Mouse (Mus musculus) heart, embryonic 13.5 days (tissue): ENCODE measurements around the gene Xkr8. TPM values are rescaled to one million over a fixed set of nuclear protein-coding genes. Genes with fewer than 3 reads are reported as not detected.
A peak's percentile ranks its signal among the peaks of the same experiment; 100 is the strongest.
"Not testable (repeated sequence)": the region's sequence is repeated elsewhere in the genome, so short reads cannot be mapped to it uniquely, and the experiment has no call there.

Source experiments
- ATAC-seq: fragments of 200-750 bp; cut with Nextera tagmentation; 2 replicates; pipeline ENCODE4 v1.8.0; 2017; ENCODE audit warnings: moderate TSS enrichment; ENCODE audit not compliant: insufficient number of reproducible peaks, low FRiP score, low TSS enrichment; ENCODE audit errors: extremely low read depth
- H3K27ac ChIP-seq: fragments of 300-500 bp; sonication (generic); replicated peaks from 2 replicates; pipeline ENCODE4 v1.5.1; 2015; ENCODE audit warnings: moderate library complexity, mild to moderate bottlenecking, inconsistent platforms
- H3K27me3 ChIP-seq: fragments of 300-500 bp; sonication (generic); replicated peaks from 2 replicates; pipeline ENCODE4 v1.6.1; 2015; ENCODE audit warnings: mild to moderate bottlenecking, inconsistent platforms
- H3K36me3 ChIP-seq: fragments of 300-500 bp; sonication (generic); 2 replicates; pipeline ENCODE4 v1.6.1; 2015; ENCODE audit warnings: mild to moderate bottlenecking, inconsistent platforms
- H3K4me1 ChIP-seq: fragments of 300-500 bp; sonication (generic); 2 replicates; pipeline ENCODE4 v1.6.1; 2015; ENCODE audit warnings: inconsistent platforms
- H3K4me2 ChIP-seq: fragments of 300-500 bp; sonication (generic); 2 replicates; pipeline ENCODE4 v1.6.1; 2015; ENCODE audit warnings: inconsistent platforms, mild to moderate bottlenecking, moderate library complexity
- H3K4me3 ChIP-seq: fragments of 300-500 bp; sonication (generic); 2 replicates; pipeline ENCODE4 v1.5.1; 2015; ENCODE audit warnings: moderate library complexity, mild to moderate bottlenecking, inconsistent platforms
- H3K9ac ChIP-seq: fragments of 300-500 bp; sonication (generic); 2 replicates; pipeline ENCODE4 v1.6.1; 2015; ENCODE audit warnings: inconsistent platforms, mild to moderate bottlenecking, moderate library complexity
- H3K9me3 ChIP-seq: fragments of 300-500 bp; sonication (generic); 2 replicates; pipeline ENCODE4 v1.6.1; 2016; ENCODE audit warnings: inconsistent platforms
- WGBS: fragments of 180-500 bp; shearing (Covaris S2); methylation state at CpG from one replicate; pipeline ENCODE4 v1.1.7; 2015; ENCODE audit warnings: mixed read lengths; 5-methylcytosine and 5-hydroxymethylcytosine counted together
- polyA plus RNA-seq: library from polyadenylated mRNA; unstranded; fragments of >200 nt; fragmentation: Nextera tagmentation; extraction: Ambion mirVana; gene quantifications from 2 replicates; pipeline ENCODE4 v1.2.1, GENCODE M21; 2015

Gene Xkr8
- polyA plus RNA-seq = 3.8 and 4.4 TPM in 2 replicates

- peak within 1 kb of the TSS; percentile 82 for H3K9ac ChIP-seq
- ATAC-seq = peak; percentile 92
- peak within 1 kb of the TSS; percentile 70 for H3K4me3 ChIP-seq
- H3K27me3 ChIP-seq = no peaks in the 10 kb centered on the region
- H3K4me2 ChIP-seq = peak within 1 kb of the TSS; percentile 97
- peaks cover 11% of the 10 kb centered on the region for H3K4me1 ChIP-seq
- H3K36me3 ChIP-seq = peaks cover 10% of the 10 kb centered on the region; the same call in 1 of the 2 replicates
- no peaks in the 10 kb centered on the region for H3K9me3 ChIP-seq
- H3K27ac ChIP-seq = no peak within 1 kb of the TSS; the same call in 1 of the 2 replicates
- WGBS = 1% methylated on average over 34 of the region's 34 CpGs
Measured at GRCm38 (mm10) chr4:132732148-132732684, at the start of gene Xkr8. Gene Xkr8, minus strand, starts transcription at chr4:132732546.

DNA sequence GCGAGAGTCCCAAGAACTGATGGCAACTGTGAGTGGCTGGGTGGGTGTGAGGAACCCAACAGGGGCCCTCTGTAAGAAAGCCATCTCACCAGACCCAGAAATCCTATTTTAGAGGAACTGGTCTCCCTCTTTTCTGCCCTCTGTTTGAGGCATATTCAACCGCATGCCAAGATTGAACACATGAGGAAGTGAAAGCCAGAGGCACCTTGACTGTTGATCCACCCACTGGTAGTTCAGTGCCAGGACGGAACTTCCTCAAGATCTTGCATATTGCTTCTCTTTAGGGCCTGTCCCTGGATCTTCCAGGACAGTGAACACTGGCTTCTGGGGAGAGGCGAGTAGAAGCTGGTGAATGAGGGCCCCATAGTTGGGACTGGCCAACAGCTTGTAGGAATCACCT lies 47.9 kb upstream of the Xkr8 start:
- no peak overlapping the region for H3K9ac ChIP-seq
- H3K36me3 ChIP-seq = peaks cover 51% of the 10 kb centered on the region
- H3K27ac ChIP-seq = no peak overlapping the region
- ATAC-seq = no peak
- no peaks in the 10 kb centered on the region for H3K9me3 ChIP-seq
- no peaks in the 10 kb centered on the region for H3K4me1 ChIP-seq
- H3K4me3 ChIP-seq = no peak overlapping the region
- H3K27me3 ChIP-seq = no peaks in the 10 kb centered on the region
- H3K4me2 ChIP-seq = no peak overlapping the region
- WGBS = 85% methylated on average over 4 of the region's 4 CpGs

GRCm38 (mm10) chr4:132778562-132779201 lies 46.3 kb upstream of the Xkr8 start:
- peaks cover 67% of the 10 kb centered on the region for H3K36me3 ChIP-seq
- H3K27ac ChIP-seq = no peak overlapping the region
- no peak overlapping the region for H3K4me2 ChIP-seq
- no peak overlapping the region for H3K9ac ChIP-seq
- H3K27me3 ChIP-seq = no peaks in the 10 kb centered on the region
- no peaks in the 10 kb centered on the region for H3K4me1 ChIP-seq
- ATAC-seq = no peak
- H3K9me3 ChIP-seq = no peaks in the 10 kb centered on the region
- no peak overlapping the region for H3K4me3 ChIP-seq
- WGBS = 91% methylated on average over 6 of the region's 6 CpGs

- no peak overlapping the region for H3K4me2 ChIP-seq
- no peaks in the 10 kb centered on the region for H3K4me1 ChIP-seq
- no peak for ATAC-seq
- no peak overlapping the region for H3K27ac ChIP-seq
- 82% methylated on average over 5 of the region's 5 CpGs for WGBS
- H3K27me3 ChIP-seq = no peaks in the 10 kb centered on the region
- H3K9me3 ChIP-seq = no peaks in the 10 kb centered on the region
- no peak overlapping the region for H3K9ac ChIP-seq
- H3K4me3 ChIP-seq = no peak overlapping the region
- H3K36me3 ChIP-seq = peaks cover 86% of the 10 kb centered on the region
Measured at GRCm38 (mm10) chr4:132776764-132777163, 44.4 kb upstream of the Xkr8 start.

DNA sequence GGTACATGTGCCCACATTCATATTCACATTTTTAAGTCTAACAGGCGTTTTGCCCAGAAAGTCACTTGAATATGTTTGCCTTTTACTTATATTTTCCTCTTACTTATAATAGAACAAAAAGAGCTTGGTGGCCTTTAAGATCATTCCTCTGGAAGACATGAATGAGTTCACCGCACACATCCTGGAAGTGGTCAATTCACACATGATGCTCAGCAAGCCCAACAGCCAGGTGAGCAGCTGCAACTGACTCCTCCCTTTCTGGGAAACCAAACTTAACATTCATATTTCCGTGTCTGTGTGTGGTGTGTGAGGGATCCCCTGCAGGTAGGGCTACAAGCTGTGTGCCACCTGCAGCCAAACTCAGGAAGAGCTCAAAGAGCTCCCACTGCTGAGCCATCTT lies 42.6 kb upstream of the Xkr8 start:
- WGBS = 77% methylated on average over 3 of the region's 3 CpGs
- H3K27me3 ChIP-seq = no peaks in the 10 kb centered on the region
- ATAC-seq = no peak

DNA sequence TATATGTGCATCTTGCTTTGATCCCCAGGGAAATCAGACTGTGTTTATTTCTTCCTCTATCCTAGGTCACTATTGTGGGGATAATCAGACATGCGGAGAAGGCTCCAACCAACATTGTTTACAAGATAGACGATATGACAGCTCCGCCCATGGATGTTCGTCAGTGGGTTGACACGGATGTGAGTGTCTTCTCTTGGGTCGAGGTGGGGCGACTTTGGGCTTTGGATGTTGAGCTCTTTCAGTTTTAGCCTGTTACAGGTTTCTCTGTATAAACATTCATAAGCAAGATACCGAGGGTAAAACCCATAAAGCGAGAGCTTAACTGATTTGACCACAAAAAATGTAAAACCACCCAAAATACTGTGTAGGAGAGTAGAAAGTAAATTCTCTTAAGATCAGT lies 39.4 kb upstream of the Xkr8 start:
- H3K27ac ChIP-seq = no peak overlapping the region
- no peak overlapping the region for H3K9ac ChIP-seq
- H3K9me3 ChIP-seq = no peaks in the 10 kb centered on the region
- H3K4me2 ChIP-seq = no peak overlapping the region
- peaks cover 13% of the 10 kb centered on the region for H3K4me1 ChIP-seq
- peaks cover 68% of the 10 kb centered on the region for H3K36me3 ChIP-seq
- no peaks in the 10 kb centered on the region for H3K27me3 ChIP-seq
- H3K4me3 ChIP-seq = no peak overlapping the region
- WGBS = 87% methylated on average over 9 of the region's 9 CpGs
- no peak for ATAC-seq

More for the DNA sequence above, 42.6 kb upstream of the Xkr8 start:
- Histone ChIP-seq H3K9ac (no peak overlapping the region), H3K27ac (no peak overlapping the region), H3K4me1 (no peaks in the 10 kb centered on the region), H3K4me2 (no peak overlapping the region), H3K4me3 (no peak overlapping the region), H3K36me3 (peaks cover 98% of the 10 kb centered on the region), H3K9me3 (no peaks in the 10 kb centered on the region)

GRCm38 (mm10) chr4:132767914-132768876 lies 35.8 kb upstream of the Xkr8 start, which contains the start of gene Rpa2:
Gene Rpa2, plus strand, starts transcription at chr4:132768332.
- Histone ChIP-seq H3K9ac (peak within 1 kb of the TSS; percentile 92), H3K36me3 (peaks cover 32% of the 10 kb centered on the region), H3K27ac (peak within 1 kb of the TSS; percentile 84), H3K9me3 (no peaks in the 10 kb centered on the region), H3K4me2 (peak within 1 kb of the TSS; percentile 90), H3K27me3 (no peaks in the 10 kb centered on the region), H3K4me1 (peaks cover 13% of the 10 kb centered on the region), H3K4me3 (peak within 1 kb of the TSS; percentile 93)
- WGBS = under 1% methylated on average over 71 of the region's 71 CpGs
- ATAC-seq = peak; percentile 90

DNA sequence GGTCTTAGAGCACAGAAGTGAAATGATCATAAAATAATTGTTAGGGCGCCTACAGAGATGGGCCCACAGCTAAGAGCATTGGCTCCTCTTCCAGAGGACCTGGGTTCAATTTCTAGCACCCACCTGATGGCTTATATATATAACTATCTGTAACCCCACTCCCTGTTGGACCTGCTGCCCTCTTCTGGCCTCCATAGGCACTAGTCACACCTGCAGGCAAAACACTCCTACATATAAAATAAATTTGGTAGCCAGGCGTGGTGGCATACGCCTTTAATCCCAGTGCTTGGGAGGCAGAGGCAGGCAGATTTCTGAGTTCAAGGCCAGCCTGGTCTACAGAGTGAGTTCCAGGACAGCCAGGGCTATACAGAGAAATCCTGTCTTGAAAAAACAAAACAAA lies 30.8 kb upstream of the Xkr8 start:
- not testable (repeated sequence) for H3K4me2 ChIP-seq, H3K4me1 ChIP-seq, H3K9me3 ChIP-seq, H3K36me3 ChIP-seq, ATAC-seq, H3K27ac ChIP-seq, H3K9ac ChIP-seq, H3K27me3 ChIP-seq, H3K4me3 ChIP-seq
- 77% methylated on average over 3 of the region's 3 CpGs for WGBS

DNA sequence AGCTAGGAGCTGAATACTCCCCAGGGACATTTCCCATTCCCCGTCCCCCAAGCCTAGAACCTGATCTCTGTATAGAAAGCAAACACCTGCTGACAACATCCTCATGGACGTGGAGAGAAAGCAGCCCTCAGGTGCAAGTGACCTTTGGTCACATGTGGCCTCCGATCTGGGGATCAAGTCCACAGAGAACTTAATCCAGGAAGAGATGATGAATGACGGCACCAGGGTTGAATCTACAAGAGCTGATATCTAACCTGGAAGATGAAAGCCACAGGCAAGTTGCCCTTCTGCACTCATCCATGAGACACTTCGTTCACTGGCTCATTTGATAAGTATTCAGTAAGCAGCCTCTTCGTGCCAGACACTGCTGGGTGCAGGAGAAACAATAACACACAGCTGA lies 30.3 kb upstream of the Xkr8 start:
- Histone ChIP-seq H3K9ac (no peak overlapping the region), H3K4me2 (no peak overlapping the region), H3K27ac (no peak overlapping the region), H3K27me3 (peaks cover 7% of the 10 kb centered on the region), H3K4me1 (0 out of 2 replicates have a peak, but pooled peaks cover 2% of the 10 kb centered on the region), H3K36me3 (no peaks in the 10 kb centered on the region), H3K4me3 (no peak overlapping the region), H3K9me3 (no peaks in the 10 kb centered on the region)
- ATAC-seq = no peak
- WGBS = 66% methylated on average over 6 of the region's 6 CpGs

DNA sequence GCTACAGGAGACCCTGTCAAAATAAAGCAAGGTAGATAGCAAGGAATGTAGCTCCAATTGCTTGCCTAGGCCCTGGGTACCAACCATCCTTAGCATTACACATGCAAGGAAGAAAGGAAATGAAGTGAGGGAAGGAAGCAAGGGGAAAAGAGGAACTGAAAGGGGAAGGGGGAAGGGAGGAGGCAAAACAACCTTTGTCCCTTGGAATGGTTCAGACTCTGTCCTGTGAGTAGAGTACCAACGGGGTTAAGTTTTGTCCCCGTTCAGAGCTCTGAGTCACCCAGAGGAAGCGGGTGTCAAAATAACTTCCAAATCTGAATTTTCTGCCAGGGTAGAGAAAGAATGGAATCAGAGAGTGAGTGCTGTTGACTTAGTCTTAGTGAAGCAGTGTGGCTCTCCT lies 27.9 kb upstream of the Xkr8 start:
- 60% methylated on average over 3 of the region's 3 CpGs for WGBS
- no peak overlapping the region for H3K4me2 ChIP-seq
- H3K9me3 ChIP-seq = no peaks in the 10 kb centered on the region
- no peaks in the 10 kb centered on the region for H3K36me3 ChIP-seq
- H3K4me3 ChIP-seq = no peak overlapping the region
- no peak overlapping the region for H3K27ac ChIP-seq
- H3K27me3 ChIP-seq = peaks cover 21% of the 10 kb centered on the region
- H3K9ac ChIP-seq = no peak overlapping the region
- H3K4me1 ChIP-seq = peaks cover 9% of the 10 kb centered on the region; the same call in 1 of the 2 replicates
- no peak for ATAC-seq

GRCm38 (mm10) chr4:132757633-132758351 lies 25.4 kb upstream of the Xkr8 start:
- H3K27me3 ChIP-seq = peaks cover 25% of the 10 kb centered on the region
- no peaks in the 10 kb centered on the region for H3K36me3 ChIP-seq
- no peak overlapping the region; the same call in 1 of the 2 replicates for H3K9ac ChIP-seq
- H3K9me3 ChIP-seq = no peaks in the 10 kb centered on the region
- 62% methylated on average over 7 of the region's 7 CpGs for WGBS
- no peak for ATAC-seq
- peaks cover 14% of the 10 kb centered on the region for H3K4me1 ChIP-seq
- peak overlapping the region; percentile 79 for H3K4me2 ChIP-seq
- H3K27ac ChIP-seq = no peak overlapping the region
- peak overlapping the region; percentile 52; the same call in 1 of the 2 replicates for H3K4me3 ChIP-seq
